Mouse (Mus musculus) hindbrain, embryonic 10.5 days (tissue): ENCODE data around the gene Ifna6. TPM values are rescaled to one million over a fixed set of nuclear protein-coding genes. Genes with fewer than 3 reads are reported as not detected.
A peak's percentile ranks its signal among the peaks of the same experiment; 100 is the strongest.
"Not testable (repeated sequence)": the region's sequence is repeated elsewhere in the genome, so short reads cannot be mapped to it uniquely, and the experiment has no call there.

ENCODE experiments used
- DNase-seq: peaks from one replicate; pipeline ENCODE4 v3.0.0-alpha.2; 2017; ENCODE audit warnings: low spot score
- H3K27ac ChIP-seq: fragments of 300-500 bp; sonication (generic); 2 replicates; pipeline ENCODE4 v1.5.1; 2016; ENCODE audit warnings: mild to moderate bottlenecking, moderate library complexity
- H3K27me3 ChIP-seq: fragments of 300-500 bp; sonication (generic); 2 replicates; pipeline ENCODE4 v1.6.1; 2016; ENCODE audit warnings: mild to moderate bottlenecking; ENCODE audit not compliant: poor library complexity, insufficient read depth, severe bottlenecking
- H3K36me3 ChIP-seq: fragments of 300-500 bp; sonication (generic); 2 replicates; pipeline ENCODE4 v1.6.1; 2016; ENCODE audit warnings: mild to moderate bottlenecking, moderate library complexity
- H3K4me1 ChIP-seq: fragments of 300-500 bp; sonication (generic); replicated peaks from 2 replicates; pipeline ENCODE4 v1.6.1; 2016; ENCODE audit warnings: mild to moderate bottlenecking
- H3K4me3 ChIP-seq: fragments of 300-500 bp; sonication (generic); 2 replicates; pipeline ENCODE4 v1.5.1; 2016; ENCODE audit warnings: mild to moderate bottlenecking, moderate library complexity
- H3K9me3 ChIP-seq: fragments of 300-500 bp; sonication (generic); 2 replicates; pipeline ENCODE4 v1.6.1; 2016; ENCODE audit warnings: mild to moderate bottlenecking, moderate library complexity
- WGBS: fragments of 180-500 bp; shearing (Covaris S2); methylation state at CpG from one replicate; pipeline ENCODE4 v1.1.7; 2016; 5-methylcytosine and 5-hydroxymethylcytosine counted together
- polyA plus RNA-seq: library from polyadenylated mRNA; unstranded; fragments of >200 nt; fragmentation: Nextera tagmentation; extraction: Ambion mirVana; gene quantifications from 2 replicates; pipeline ENCODE4 v1.2.1, GENCODE M21; 2016

The Ifna6 gene
- polyA plus RNA-seq, 1 experiment from 2014 or later = not detected

- Histone ChIP-seq H3K4me3 (0 out of 2 replicates have a peak overlapping the region, but pooled peaks have one; percentile 27), H3K27me3 (peaks cover 15% of the 10 kb centered on the region; the same call in 1 of the 2 replicates)
- WGBS = 0% methylated on average over 8 of the region's 34 CpGs
- not testable (repeated sequence) for DNase-seq, H3K9me3 ChIP-seq, H3K27ac ChIP-seq, H3K36me3 ChIP-seq, H3K4me1 ChIP-seq
These were observed 21.5 kb upstream of the Ifna6 start for GRCm38 (mm10) chr4:88805761-88806160.

DNA sequence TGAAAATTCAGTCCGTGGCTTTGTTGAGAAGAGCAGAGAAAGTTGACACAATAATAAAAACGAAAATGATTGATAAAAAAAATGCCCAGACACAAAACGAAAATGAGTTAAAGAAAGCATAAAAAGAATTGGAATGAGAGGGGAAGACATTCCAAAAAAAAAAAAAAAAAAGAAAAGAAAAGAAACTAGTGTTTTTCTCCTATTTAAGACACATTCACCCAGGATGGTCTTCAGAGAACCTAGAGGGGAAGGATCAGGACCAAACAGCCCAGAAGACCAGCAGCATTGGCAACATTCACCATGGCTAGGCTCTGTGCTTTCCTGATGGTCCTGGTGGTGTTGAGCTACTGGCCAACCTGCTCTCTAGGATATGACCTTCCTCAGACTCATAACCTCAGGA is 11.3 kb upstream of the Ifna6 start, which contains the start of gene Ifna7:
TSS of gene Ifna7 (plus strand) at position 301 of the 400 bp plus-strand sequence.
- no peaks in the 10 kb centered on the region for H3K4me1 ChIP-seq
- no peak within 1 kb of the TSS for H3K4me3 ChIP-seq
- no peak within 1 kb of the TSS for H3K27ac ChIP-seq
- WGBS = 67% methylated on average over 3 of the region's 3 CpGs
- H3K27me3 ChIP-seq = no peaks in the 10 kb centered on the region
- no peak for DNase-seq
- no peaks in the 10 kb centered on the region for H3K36me3 ChIP-seq
- no peaks in the 10 kb centered on the region for H3K9me3 ChIP-seq

DNA sequence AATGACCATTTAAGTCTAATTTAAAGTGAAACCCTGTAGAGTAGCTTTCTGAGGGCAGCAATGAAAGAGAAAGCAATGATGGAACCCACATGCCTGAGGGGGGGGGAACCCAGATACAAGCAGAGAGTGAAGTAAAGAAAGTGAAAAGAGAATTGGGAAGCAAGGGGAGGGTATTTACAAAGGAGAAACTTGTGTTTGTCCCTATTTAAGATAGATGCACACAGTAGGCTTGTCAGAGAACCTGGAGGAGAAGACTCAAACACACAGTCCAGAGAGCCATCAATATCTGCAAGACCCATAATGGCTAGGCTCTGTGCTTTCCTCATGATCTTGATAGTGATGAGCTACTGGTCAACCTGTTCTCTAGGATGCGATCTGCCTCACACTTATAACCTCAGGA is 7.6 kb upstream of the Ifna6 start, which contains the start of gene Ifna11:
TSS of gene Ifna11 (plus strand) at position 301 of the 400 bp plus-strand sequence.
- H3K4me3 ChIP-seq = no peak within 1 kb of the TSS
- H3K9me3 ChIP-seq = no peaks in the 10 kb centered on the region
- no peaks in the 10 kb centered on the region for H3K27me3 ChIP-seq
- no peak within 1 kb of the TSS for H3K27ac ChIP-seq
- DNase-seq = no peak
- no peaks in the 10 kb centered on the region for H3K4me1 ChIP-seq
- H3K36me3 ChIP-seq = no peaks in the 10 kb centered on the region
- WGBS = 82% methylated on average over 1 of the region's 1 CpGs

DNA sequence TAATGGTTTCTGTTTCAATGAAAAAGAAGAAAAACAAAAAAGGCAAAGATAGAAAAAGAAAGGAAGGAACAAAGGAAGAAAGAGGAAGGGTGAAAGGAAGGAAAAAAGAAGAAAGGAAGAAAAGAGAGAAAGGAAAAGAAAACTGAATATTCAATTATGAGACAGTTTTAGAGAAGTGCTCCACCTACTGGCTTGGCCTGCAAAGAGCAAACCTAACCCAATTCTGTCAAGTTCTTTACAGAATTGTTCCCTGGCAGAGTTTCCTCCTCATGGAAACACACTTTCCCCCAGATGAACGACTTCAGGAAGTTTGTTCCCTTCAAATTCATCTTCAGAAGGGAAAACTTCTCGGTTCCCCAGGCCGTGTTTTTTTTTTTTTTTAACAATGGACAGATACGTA is 4.2 kb upstream of the Ifna6 start:
- peak; percentile 5 for DNase-seq
- H3K36me3 ChIP-seq = no peaks in the 10 kb centered on the region
- 25% methylated on average over 4 of the region's 4 CpGs for WGBS
- no peaks in the 10 kb centered on the region for H3K9me3 ChIP-seq
- H3K27ac ChIP-seq = no peak overlapping the region
- no peak overlapping the region for H3K4me3 ChIP-seq
- no peaks in the 10 kb centered on the region for H3K27me3 ChIP-seq
- no peaks in the 10 kb centered on the region for H3K4me1 ChIP-seq

GRCm38 (mm10) chr4:88830523-88830922 is 3.3 kb downstream of the Ifna6 start:
- Histone ChIP-seq H3K36me3 (no peaks in the 10 kb centered on the region), H3K4me1 (no peaks in the 10 kb centered on the region), H3K4me3 (no peak overlapping the region), H3K27me3 (no peaks in the 10 kb centered on the region), H3K27ac (no peak overlapping the region), H3K9me3 (no peaks in the 10 kb centered on the region)
- no peak for DNase-seq
- WGBS = 24% methylated on average over 4 of the region's 4 CpGs

GRCm38 (mm10) chr4:88835225-88835624 is 8.0 kb downstream of the Ifna6 start, which contains the start of gene Ifna5:
Ifna5 (plus strand) TSS chr4:88835525.
- H3K4me1 ChIP-seq, H3K27ac ChIP-seq, H3K9me3 ChIP-seq, H3K36me3 ChIP-seq, H3K27me3 ChIP-seq, H3K4me3 ChIP-seq, DNase-seq: not testable (repeated sequence)
- 74% methylated on average over 1 of the region's 1 CpGs for WGBS

GRCm38 (mm10) chr4:88838828-88839227 is 11.6 kb downstream of the Ifna6 start:
- WGBS = 42% methylated on average over 3 of the region's 3 CpGs
- no peak for DNase-seq
- H3K36me3 ChIP-seq = no peaks in the 10 kb centered on the region
- no peak overlapping the region for H3K4me3 ChIP-seq
- H3K9me3 ChIP-seq = no peaks in the 10 kb centered on the region
- no peak overlapping the region for H3K27ac ChIP-seq
- H3K27me3 ChIP-seq = no peaks in the 10 kb centered on the region
- no peaks in the 10 kb centered on the region for H3K4me1 ChIP-seq

- no peaks in the 10 kb centered on the region for H3K27me3 ChIP-seq
- WGBS = 84% methylated on average over 3 of the region's 3 CpGs
- no peak overlapping the region for H3K4me3 ChIP-seq
- no peak overlapping the region for H3K27ac ChIP-seq
- no peak for DNase-seq
- H3K9me3 ChIP-seq = no peaks in the 10 kb centered on the region
- H3K36me3 ChIP-seq = no peaks in the 10 kb centered on the region
- H3K4me1 ChIP-seq = no peaks in the 10 kb centered on the region
These were observed 12.8 kb downstream of the Ifna6 start for GRCm38 (mm10) chr4:88840058-88840457.

DNA sequence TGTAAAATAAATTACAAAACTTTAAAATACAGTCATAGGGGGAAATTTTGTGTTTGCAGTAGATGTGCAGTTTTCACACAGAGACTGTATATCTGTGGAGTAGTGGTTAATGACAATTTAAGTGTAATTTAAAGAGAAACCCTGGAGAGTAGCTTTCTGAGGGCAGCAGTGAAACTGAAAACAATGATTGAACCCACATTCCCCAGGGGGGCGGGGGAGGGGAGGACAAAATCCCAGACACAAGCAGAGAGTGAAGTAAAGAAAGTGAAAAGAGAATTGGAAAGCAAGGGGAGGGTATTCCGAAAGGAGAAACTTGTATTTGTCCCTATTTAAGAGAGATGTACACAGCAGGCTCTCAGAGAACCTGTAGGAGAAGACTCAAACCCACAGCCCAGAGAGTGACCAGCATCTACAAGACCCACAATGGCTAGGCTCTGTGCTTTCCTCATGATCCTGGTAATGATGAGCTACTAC is 14.3 kb downstream of the Ifna6 start, which contains the start of gene Ifna4:
TSS of gene Ifna4 (plus strand) at position 424 of the 474 bp plus-strand sequence.
- Histone ChIP-seq H3K36me3 (no peaks in the 10 kb centered on the region), H3K9me3 (no peaks in the 10 kb centered on the region), H3K27me3 (no peaks in the 10 kb centered on the region), H3K4me3 (no peak within 1 kb of the TSS), H3K4me1 (no peaks in the 10 kb centered on the region), H3K27ac (no peak within 1 kb of the TSS)
- 45% methylated on average over 2 of the region's 2 CpGs for WGBS
- DNase-seq = no peak

- WGBS = 49% methylated on average over 2 of the region's 2 CpGs
- DNase-seq = no peak
- Histone ChIP-seq H3K4me3 (no peak overlapping the region), H3K4me1 (no peaks in the 10 kb centered on the region), H3K36me3 (no peaks in the 10 kb centered on the region), H3K9me3 (no peaks in the 10 kb centered on the region), H3K27ac (no peak overlapping the region), H3K27me3 (no peaks in the 10 kb centered on the region)
These were observed 18.1 kb downstream of the Ifna6 start for GRCm38 (mm10) chr4:88845334-88845733.

GRCm38 (mm10) chr4:88849698-88850097 is 22.5 kb downstream of the Ifna6 start, which contains the start of gene Ifna1:
Ifna1 (plus strand) TSS chr4:88850087.
- Histone ChIP-seq H3K36me3 (no peaks in the 10 kb centered on the region), H3K27me3 (no peaks in the 10 kb centered on the region), H3K27ac (no peak within 1 kb of the TSS), H3K4me3 (no peak within 1 kb of the TSS), H3K9me3 (no peaks in the 10 kb centered on the region), H3K4me1 (peaks cover 6% of the 10 kb centered on the region; the same call in 1 of the 2 replicates)
- 78% methylated on average over 1 of the region's 1 CpGs for WGBS
- no peak for DNase-seq

- no peak for DNase-seq
- no peaks in the 10 kb centered on the region for H3K9me3 ChIP-seq
- WGBS = 32% methylated on average over 4 of the region's 4 CpGs
These were observed 24.0 kb downstream of the Ifna6 start for GRCm38 (mm10) chr4:88851026-88851763.

GRCm38 (mm10) chr4:88859214-88859613 is 32.0 kb downstream of the Ifna6 start:
- Histone ChIP-seq H3K36me3 (no peaks in the 10 kb centered on the region), H3K27ac (no peak overlapping the region), H3K4me3 (no peak overlapping the region)

More at GRCm38 (mm10) chr4:88851026-88851763, 24.0 kb downstream of the Ifna6 start:
- H3K27ac ChIP-seq = no peak overlapping the region
- no peak overlapping the region for H3K4me3 ChIP-seq
- H3K36me3 ChIP-seq = no peaks in the 10 kb centered on the region
- H3K27me3 ChIP-seq = no peaks in the 10 kb centered on the region
- H3K4me1 ChIP-seq = peaks cover 6% of the 10 kb centered on the region; the same call in 1 of the 2 replicates

More at GRCm38 (mm10) chr4:88859214-88859613, 32.0 kb downstream of the Ifna6 start:
- no peak for DNase-seq
- Histone ChIP-seq H3K4me1 (peaks cover 9% of the 10 kb centered on the region), H3K27me3 (peaks cover 13% of the 10 kb centered on the region), H3K9me3 (no peaks in the 10 kb centered on the region)
